Mouse (Mus musculus): Measurements from ENCODE around the gene Slc25a21. TPM values are rescaled to one million over a fixed set of nuclear protein-coding genes. Genes with fewer than 3 reads are reported as not detected.

Slc25a21 gene
- polyA plus RNA-seq, 1 experiment: 0.62 TPM

DNA sequence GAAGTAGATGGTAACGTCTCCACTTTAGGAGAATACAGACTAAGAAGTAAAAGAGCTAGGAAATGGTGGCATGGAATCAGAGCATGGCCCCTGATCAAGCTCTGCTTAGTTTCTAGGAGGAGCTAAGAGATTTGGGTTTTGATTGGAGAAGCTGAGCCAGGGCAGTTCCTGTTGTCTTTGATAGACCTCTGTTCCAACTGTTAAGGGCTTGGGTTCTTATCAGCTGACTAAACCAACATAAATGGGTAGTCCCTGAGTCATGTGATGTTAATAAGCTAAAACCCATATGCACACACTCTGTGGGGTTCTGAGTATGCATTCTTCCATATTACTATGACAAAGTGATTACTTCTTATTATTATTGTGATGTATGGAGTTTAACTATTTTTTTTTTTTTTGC is 412.0 kb downstream of the Slc25a21 start:
- TF ChIP-seq CTCF (IDR thresholded peaks at IDR 0.05; ENCODE audit: borderline replicate concordance, insufficient read depth, low read depth, low read length): no peak
- no peak for TF ChIP-seq POLR2A (IDR thresholded peaks at IDR 0.05; ENCODE audit: borderline replicate concordance, insufficient read depth, low read length)
- no peaks in the 10 kb centered on the region; the same call in 1 of the 2 replicates for H3K4me1 ChIP-seq (ENCODE audit: control insufficient read depth, insufficient read depth, low read length)
- no peak for DNase-seq
- no peak overlapping the region for H3K4me3 ChIP-seq (replicated peaks; ENCODE audit: insufficient read depth, low read depth, low read length)
- H3K27ac ChIP-seq (ENCODE audit: insufficient read depth, low read length): no peak overlapping the region
- H3K27me3 ChIP-seq (ENCODE audit: control insufficient read depth, insufficient read depth, low read length): no peaks in the 10 kb centered on the region
- WGBS: 79% methylated on average over 1 of the region's 1 CpGs

DNA sequence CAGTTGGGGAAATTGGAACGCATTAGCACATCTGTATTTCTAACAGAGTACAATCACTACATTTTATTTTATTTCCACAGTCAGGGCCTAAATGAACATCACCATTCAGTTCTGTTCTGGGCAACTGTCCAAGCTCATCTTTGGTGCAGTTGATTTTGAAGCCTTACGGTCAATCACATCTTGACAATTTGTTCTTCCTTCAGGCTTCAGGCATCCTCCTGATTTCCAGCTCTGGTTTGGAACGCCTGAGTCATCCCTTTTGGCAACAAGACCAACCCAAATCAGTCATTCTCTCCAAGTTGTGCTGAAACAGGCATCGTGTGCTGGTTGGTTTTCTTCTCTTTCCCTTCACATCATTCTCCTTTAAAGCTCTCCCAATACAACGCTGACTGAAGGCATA is 416.1 kb downstream of the Slc25a21 start:
- TF ChIP-seq CTCF (IDR thresholded peaks at IDR 0.05; ENCODE audit: borderline replicate concordance, insufficient read depth, low read depth, low read length): no peak
- no peak for TF ChIP-seq POLR2A (IDR thresholded peaks at IDR 0.05; ENCODE audit: borderline replicate concordance, insufficient read depth, low read length)
- H3K4me1 ChIP-seq (ENCODE audit: control insufficient read depth, insufficient read depth, low read length): no peaks in the 10 kb centered on the region; the same call in 1 of the 2 replicates
- 33% methylated on average over 5 of the region's 5 CpGs for WGBS

DNA sequence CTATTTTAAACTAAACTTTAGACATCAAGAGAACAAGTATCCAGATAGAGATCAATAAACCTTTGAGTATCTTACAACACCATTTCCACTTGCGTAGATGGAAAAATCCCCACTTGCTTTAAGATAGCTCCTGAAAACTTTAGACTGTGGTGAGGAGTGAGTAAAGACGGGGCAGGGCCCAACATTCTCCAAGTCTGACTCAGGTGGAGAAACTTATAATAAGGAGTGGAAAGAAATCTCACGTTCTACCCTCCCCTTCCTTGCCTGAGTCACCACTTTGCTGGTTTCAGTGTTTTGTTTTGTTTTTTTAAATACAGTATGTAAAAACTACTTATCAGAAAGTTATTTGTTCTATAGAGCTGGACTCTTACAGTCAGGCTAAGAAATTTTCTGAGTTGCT is 417.7 kb downstream of the Slc25a21 start:
- 92% methylated on average over 3 of the region's 3 CpGs for WGBS
- no peak for DNase-seq
- Histone ChIP-seq H3K4me3 (replicated peaks; ENCODE audit: insufficient read depth, low read depth, low read length) (no peak overlapping the region), H3K27me3 (ENCODE audit: control insufficient read depth, insufficient read depth, low read length) (no peaks in the 10 kb centered on the region), H3K4me1 (ENCODE audit: control insufficient read depth, insufficient read depth, low read length) (no peaks in the 10 kb centered on the region; the same call in 1 of the 2 replicates), H3K27ac (ENCODE audit: insufficient read depth, low read length) (no peak overlapping the region)
- TF ChIP-seq POLR2A (IDR thresholded peaks at IDR 0.05; ENCODE audit: borderline replicate concordance, insufficient read depth, low read length) (no peak), CTCF (IDR thresholded peaks at IDR 0.05; ENCODE audit: borderline replicate concordance, insufficient read depth, low read depth, low read length) (no peak)

More for the DNA sequence above, 416.1 kb downstream of the Slc25a21 start:
- peak in 1 of 2 experiments; percentile 14 for DNase-seq
- Histone ChIP-seq H3K27me3 (ENCODE audit: control insufficient read depth, insufficient read depth, low read length) (no peaks in the 10 kb centered on the region), H3K4me3 (replicated peaks; ENCODE audit: insufficient read depth, low read depth, low read length) (no peak overlapping the region), H3K27ac (ENCODE audit: insufficient read depth, low read length) (no peak overlapping the region)

DNA sequence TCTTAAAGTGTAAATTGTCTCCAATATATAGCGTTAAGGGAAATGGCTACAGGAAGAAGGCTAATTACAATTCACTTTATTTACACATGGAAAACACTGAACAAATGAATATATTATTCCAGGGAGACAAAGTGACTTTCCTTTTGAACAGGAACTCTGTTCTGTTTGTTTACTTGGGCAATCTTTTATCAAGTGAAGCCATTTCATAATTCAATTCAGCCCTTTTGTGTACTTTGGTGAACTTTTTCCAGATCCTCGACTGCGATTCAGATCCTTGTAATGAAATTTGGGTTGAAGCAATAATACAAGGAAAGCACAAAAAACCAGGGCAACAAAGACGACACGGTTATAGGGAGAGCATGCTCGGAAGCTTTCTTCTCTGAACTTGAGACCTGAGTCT is 423.3 kb downstream of the Slc25a21 start:
- no peak for DNase-seq
- TF ChIP-seq POLR2A (IDR thresholded peaks at IDR 0.05; ENCODE audit: borderline replicate concordance, insufficient read depth, low read length) (no peak), CTCF (IDR thresholded peaks at IDR 0.05; ENCODE audit: borderline replicate concordance, insufficient read depth, low read depth, low read length) (no peak)
- H3K4me3 ChIP-seq (replicated peaks; ENCODE audit: insufficient read depth, low read depth, low read length): no peak overlapping the region
- 80% methylated on average over 6 of the region's 6 CpGs for WGBS
- no peaks in the 10 kb centered on the region for H3K4me1 ChIP-seq (ENCODE audit: control insufficient read depth, insufficient read depth, low read length)
- no peak overlapping the region for H3K27ac ChIP-seq (ENCODE audit: insufficient read depth, low read length)
- H3K27me3 ChIP-seq (ENCODE audit: control insufficient read depth, insufficient read depth, low read length): no peaks in the 10 kb centered on the region; the same call in 1 of the 2 replicates

DNA sequence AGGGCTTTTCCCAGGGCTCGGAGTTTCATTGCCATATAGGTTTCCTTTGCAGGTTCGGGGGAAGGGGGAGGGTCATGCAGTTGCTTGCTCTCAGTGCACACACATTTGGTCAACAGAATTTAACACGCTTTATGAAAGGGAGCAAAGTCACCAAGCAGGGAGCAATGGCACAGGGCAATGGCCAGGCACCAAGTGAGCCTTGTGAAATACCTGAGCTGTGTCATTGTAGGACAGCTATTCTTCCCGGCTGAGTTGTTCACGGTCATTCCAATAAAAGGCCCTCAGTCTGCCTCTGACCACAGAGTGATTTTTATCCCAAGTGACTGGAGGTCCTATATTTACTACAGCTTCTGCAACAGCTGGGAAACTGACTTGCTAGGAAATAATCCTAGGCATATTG is 427.9 kb downstream of the Slc25a21 start:
- no peak for TF ChIP-seq CTCF (IDR thresholded peaks at IDR 0.05; ENCODE audit: borderline replicate concordance, insufficient read depth, low read depth, low read length)
- no peak for TF ChIP-seq POLR2A (IDR thresholded peaks at IDR 0.05; ENCODE audit: borderline replicate concordance, insufficient read depth, low read length)
- Histone ChIP-seq H3K4me1 (ENCODE audit: control insufficient read depth, insufficient read depth, low read length) (no peaks in the 10 kb centered on the region), H3K27ac (ENCODE audit: insufficient read depth, low read length) (no peak overlapping the region), H3K4me3 (replicated peaks; ENCODE audit: insufficient read depth, low read depth, low read length) (no peak overlapping the region), H3K27me3 (ENCODE audit: control insufficient read depth, insufficient read depth, low read length) (no peaks in the 10 kb centered on the region; the same call in 1 of the 2 replicates)
- DNase-seq: no peak
- 73% methylated on average over 5 of the region's 5 CpGs for WGBS

DNA sequence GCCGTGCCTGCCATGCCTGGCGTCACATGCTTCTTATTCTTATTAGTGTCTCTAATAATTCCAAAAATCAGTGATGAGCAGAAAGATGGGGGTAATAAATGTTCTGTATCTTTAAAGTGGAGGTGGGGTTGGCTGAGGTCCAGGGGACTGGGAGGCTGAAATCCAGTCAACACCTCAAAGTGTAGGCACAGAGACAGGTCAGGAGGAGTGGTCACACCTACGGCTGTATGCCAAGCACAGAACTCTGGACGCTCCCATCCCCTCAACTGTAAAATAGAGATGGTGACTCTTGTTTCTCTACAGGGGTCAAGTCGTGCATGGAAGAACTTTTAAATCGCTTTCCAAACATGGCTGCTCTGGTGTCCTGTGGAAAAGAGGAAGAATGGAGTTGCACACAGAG is 429.8 kb downstream of the Slc25a21 start:
- no peaks in the 10 kb centered on the region for H3K4me1 ChIP-seq (ENCODE audit: control insufficient read depth, insufficient read depth, low read length)
- no peak for DNase-seq
- H3K27me3 ChIP-seq (ENCODE audit: control insufficient read depth, insufficient read depth, low read length): no peaks in the 10 kb centered on the region; the same call in 1 of the 2 replicates
- H3K27ac ChIP-seq (ENCODE audit: insufficient read depth, low read length): no peak overlapping the region
- TF ChIP-seq CTCF (IDR thresholded peaks at IDR 0.05; ENCODE audit: borderline replicate concordance, insufficient read depth, low read depth, low read length): no peak
- no peak for TF ChIP-seq POLR2A (IDR thresholded peaks at IDR 0.05; ENCODE audit: borderline replicate concordance, insufficient read depth, low read length)
- 70% methylated on average over 6 of the region's 6 CpGs for WGBS
- no peak overlapping the region for H3K4me3 ChIP-seq (replicated peaks; ENCODE audit: insufficient read depth, low read depth, low read length)

DNA sequence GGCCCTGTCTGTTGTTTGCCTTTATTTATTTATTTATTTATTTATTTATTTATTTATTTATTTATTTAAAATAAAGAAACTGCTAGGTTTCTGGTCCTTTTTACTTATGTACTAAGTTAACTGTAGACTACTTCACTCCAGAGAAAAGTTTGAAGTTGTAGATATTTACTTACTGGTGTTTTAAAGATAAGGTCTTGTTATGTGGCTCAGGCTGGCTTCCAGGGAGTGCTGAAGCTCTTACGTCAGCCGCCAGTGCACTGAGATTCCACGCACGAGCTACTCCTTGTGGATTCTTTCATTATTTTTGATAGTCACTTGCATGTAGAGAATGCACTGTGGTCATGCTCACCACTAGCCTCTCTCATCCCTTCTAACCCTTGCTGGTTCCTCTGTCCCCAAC is 460.2 kb downstream of the Slc25a21 start:
- H3K4me1 ChIP-seq (ENCODE audit: control insufficient read depth, insufficient read depth, low read length): no peaks in the 10 kb centered on the region
- DNase-seq: no peak
- H3K27ac ChIP-seq (ENCODE audit: insufficient read depth, low read length): no peak overlapping the region
- H3K4me3 ChIP-seq (replicated peaks; ENCODE audit: insufficient read depth, low read depth, low read length): no peak overlapping the region
- WGBS: 83% methylated on average over 4 of the region's 4 CpGs
- TF ChIP-seq CTCF (IDR thresholded peaks at IDR 0.05; ENCODE audit: borderline replicate concordance, insufficient read depth, low read depth, low read length) (no peak), POLR2A (IDR thresholded peaks at IDR 0.05; ENCODE audit: borderline replicate concordance, insufficient read depth, low read length) (no peak)
- H3K27me3 ChIP-seq (ENCODE audit: control insufficient read depth, insufficient read depth, low read length): no peaks in the 10 kb centered on the region

DNA sequence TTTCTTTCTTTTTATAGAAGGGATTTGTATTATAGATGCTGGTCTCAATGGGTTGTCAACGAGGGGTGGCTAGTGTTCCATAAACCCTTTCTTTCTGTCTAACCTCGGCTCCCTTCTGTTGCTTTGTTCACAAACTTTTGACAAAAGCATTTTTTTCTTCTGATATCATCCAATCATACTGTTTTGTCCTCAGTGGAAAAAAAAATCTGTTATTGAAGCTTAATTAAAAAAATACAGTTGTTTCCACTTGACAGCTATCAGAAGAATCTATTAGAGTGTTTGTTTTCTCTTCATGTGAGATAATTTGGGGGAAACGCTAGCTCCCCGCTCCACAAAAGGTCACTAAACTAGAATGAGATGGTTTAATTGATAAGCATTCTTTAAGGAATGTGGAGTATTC is 469.6 kb downstream of the Slc25a21 start:
- DNase-seq: no peak
- WGBS: 15% methylated on average over 4 of the region's 4 CpGs
- no peaks in the 10 kb centered on the region for H3K27me3 ChIP-seq (ENCODE audit: control insufficient read depth, insufficient read depth, low read length)
- TF ChIP-seq POLR2A (IDR thresholded peaks at IDR 0.05; ENCODE audit: borderline replicate concordance, insufficient read depth, low read length) (no peak), CTCF (IDR thresholded peaks at IDR 0.05; ENCODE audit: borderline replicate concordance, insufficient read depth, low read depth, low read length) (no peak)
- H3K4me1 ChIP-seq (ENCODE audit: control insufficient read depth, insufficient read depth, low read length): no peaks in the 10 kb centered on the region
- H3K4me3 ChIP-seq (replicated peaks; ENCODE audit: insufficient read depth, low read depth, low read length): no peak overlapping the region
- H3K27ac ChIP-seq (ENCODE audit: insufficient read depth, low read length): no peak overlapping the region
